Mouse (Mus musculus): ENCODE measurements around the gene Lin7a. TPM values are rescaled to one million over a fixed set of nuclear protein-coding genes. Genes with fewer than 3 reads are reported as not detected.

Lin7a gene
- polyA plus RNA-seq, 1 experiment from 2014 or later: 4.5 TPM

DNA sequence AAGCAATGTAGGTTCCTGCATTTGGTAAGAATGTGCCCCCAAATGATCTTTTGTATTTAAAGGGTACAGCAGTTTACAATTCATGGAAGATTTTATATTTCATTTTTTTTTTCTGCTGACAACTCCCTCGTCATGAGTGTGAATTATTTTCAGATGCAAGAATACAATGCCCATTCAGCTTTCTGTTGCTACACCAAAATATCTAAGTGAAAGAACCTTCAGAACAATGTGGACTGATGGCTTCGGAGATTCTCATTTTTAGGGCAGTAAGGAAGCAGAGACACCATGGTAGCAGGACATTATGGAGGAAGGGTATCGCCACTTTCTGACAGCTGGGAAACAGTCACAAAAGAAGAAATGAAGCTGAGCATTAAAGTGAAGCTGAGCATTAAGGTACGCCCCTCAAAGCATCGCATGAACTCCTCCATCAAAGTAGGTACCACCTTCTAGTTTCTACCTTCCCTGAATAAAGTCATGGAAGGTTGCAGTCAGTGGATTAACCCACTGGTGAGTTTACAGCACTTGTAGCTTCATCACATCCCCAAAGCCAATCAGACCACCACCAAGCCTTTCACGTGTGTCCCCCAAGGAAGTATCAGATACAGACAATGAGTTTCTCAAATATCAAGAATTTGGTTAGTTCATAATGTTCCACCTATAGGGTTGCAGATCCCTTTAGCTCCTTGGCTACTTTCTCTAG lies 16.0 kb upstream of the Lin7a start:
- no peak overlapping the region for H3K9ac ChIP-seq
- no peak overlapping the region for H3K4me3 ChIP-seq
- no peak for ATAC-seq (ENCODE audit: insufficient number of reproducible peaks, insufficient read depth, low FRiP score, low TSS enrichment, low read depth)
- no peak overlapping the region for H3K27ac ChIP-seq
- no peak overlapping the region for H3K4me2 ChIP-seq
- no peaks in the 10 kb centered on the region for H3K9me3 ChIP-seq
- no peaks in the 10 kb centered on the region for H3K4me1 ChIP-seq
- H3K36me3 ChIP-seq: no peaks in the 10 kb centered on the region
- no peaks in the 10 kb centered on the region for H3K27me3 ChIP-seq
- WGBS: 85% methylated on average over 6 of the region's 6 CpGs

DNA sequence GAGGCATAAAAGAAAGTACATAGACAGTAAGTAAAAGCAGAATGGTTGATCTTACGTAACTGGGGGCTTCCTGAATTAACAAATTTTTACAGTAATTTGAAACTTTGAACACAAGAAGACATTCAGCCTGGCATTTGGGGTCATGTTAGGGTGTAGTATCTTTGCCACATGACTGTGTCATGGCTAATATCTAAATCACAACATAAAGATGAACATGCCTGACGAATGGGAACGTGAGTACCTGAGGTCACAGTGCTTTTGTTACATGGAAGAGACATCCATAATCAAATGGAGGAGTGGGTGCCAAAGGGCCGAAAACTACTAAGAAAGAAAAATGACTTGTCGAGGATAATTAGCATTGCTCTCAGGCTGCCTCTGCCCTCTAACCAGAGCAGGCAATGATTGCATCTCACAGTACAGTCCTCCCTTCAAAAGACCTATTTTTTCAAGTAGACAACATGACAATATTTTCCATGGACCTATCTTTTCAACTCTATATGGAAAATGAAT lies 15.0 kb upstream of the Lin7a start:
- no peak for ATAC-seq (ENCODE audit: insufficient number of reproducible peaks, insufficient read depth, low FRiP score, low TSS enrichment, low read depth)

DNA sequence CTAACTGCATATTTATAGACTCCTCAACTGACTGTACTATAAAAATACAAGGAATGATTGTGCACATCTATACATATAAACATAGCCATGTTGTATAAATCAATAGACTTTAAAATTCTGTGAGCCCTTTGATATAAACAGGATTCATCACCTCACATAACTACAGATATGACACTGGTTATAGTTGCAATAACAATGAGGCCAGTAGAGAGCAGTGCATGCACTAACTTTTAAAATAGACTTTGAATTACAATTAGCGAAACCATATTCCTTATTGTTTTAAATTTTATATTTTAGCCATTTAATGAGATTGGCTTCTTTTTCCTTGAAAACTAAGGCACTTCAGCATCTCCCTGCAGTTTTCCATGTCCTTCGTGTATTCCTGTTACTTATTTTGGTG lies 11.1 kb upstream of the Lin7a start:
- H3K4me1 ChIP-seq: no peaks in the 10 kb centered on the region
- H3K9me3 ChIP-seq: no peaks in the 10 kb centered on the region
- H3K36me3 ChIP-seq: no peaks in the 10 kb centered on the region
- no peak overlapping the region for H3K4me2 ChIP-seq
- no peak overlapping the region for H3K4me3 ChIP-seq
- no peak overlapping the region for H3K9ac ChIP-seq
- 75% methylated on average over 2 of the region's 2 CpGs for WGBS
- no peak overlapping the region for H3K27ac ChIP-seq
- ATAC-seq (ENCODE audit: insufficient number of reproducible peaks, insufficient read depth, low FRiP score, low TSS enrichment, low read depth): no peak
- no peaks in the 10 kb centered on the region for H3K27me3 ChIP-seq

More for the DNA sequence above, 15.0 kb upstream of the Lin7a start:
- Histone ChIP-seq H3K27ac (no peak overlapping the region), H3K4me2 (no peak overlapping the region), H3K4me3 (no peak overlapping the region), H3K4me1 (no peaks in the 10 kb centered on the region), H3K36me3 (no peaks in the 10 kb centered on the region), H3K9ac (no peak overlapping the region), H3K9me3 (no peaks in the 10 kb centered on the region), H3K27me3 (no peaks in the 10 kb centered on the region)
- 72% methylated on average over 5 of the region's 5 CpGs for WGBS

DNA sequence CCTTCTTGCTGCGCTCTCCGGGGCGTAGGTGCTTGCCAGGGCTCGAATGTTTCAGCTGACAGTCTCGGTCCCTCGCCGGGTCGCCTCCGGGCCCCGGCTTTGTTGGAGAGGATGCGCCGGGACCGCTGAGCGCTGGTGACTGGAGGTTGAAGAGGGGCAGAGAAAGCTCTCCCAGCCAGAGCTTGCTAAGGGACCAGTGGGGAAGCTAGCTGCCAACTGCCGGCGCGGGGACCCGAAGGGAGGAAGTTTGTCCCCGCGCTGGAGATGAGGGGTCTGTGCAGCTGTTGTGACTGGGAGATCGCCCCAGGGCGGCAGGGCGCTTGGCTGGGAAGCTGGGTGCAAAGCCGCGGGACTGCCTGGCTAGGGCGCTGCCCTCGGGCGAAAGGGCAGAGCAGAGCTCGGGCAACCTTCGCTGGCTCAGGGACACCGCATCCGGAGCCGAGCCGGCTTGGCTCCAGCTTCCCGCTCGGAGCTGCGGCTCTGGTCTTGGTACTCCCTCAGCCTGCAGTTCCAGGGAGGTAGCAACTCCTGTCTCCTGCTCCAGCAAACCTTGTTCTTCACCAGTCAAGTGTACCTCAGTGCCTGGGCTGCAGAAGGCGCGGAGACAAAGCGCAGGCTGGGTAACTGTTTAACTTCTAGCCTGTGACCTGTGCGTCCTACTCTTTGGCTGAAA lies 781 bp downstream of the Lin7a start:
- H3K4me3 ChIP-seq: peak overlapping the region; percentile 71
- H3K27ac ChIP-seq: peak overlapping the region; percentile 22; the same call in 1 of the 2 replicates
- peaks cover 40% of the 10 kb centered on the region for H3K27me3 ChIP-seq
- no peaks in the 10 kb centered on the region for H3K9me3 ChIP-seq
- peak overlapping the region; percentile 76 for H3K9ac ChIP-seq
- H3K36me3 ChIP-seq: no peaks in the 10 kb centered on the region
- peaks cover 7% of the 10 kb centered on the region for H3K4me1 ChIP-seq
- WGBS: under 1% methylated on average over 41 of the region's 41 CpGs
- ATAC-seq (ENCODE audit: insufficient number of reproducible peaks, insufficient read depth, low FRiP score, low TSS enrichment, low read depth): peak; percentile 50; the same call in 1 of the 2 replicates
- H3K4me2 ChIP-seq: peak overlapping the region; percentile 99

DNA sequence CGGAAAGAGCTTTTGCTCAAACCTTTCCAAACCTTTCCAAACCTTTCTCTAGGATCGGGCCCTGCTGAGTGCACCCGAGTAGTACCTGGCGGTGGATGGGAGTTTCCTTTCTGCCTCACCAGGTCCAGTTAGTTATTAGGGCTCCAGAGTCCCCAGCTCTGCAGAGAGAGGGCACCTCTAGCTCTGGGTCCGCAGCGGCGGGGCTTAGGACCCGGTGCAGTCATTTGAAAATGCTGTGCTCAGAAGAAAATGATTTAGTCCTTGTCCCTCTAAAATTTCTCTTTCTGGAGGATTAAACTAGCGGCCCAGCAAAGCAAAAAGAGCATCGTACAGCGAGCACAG lies 1.3 kb downstream of the Lin7a start:
- peaks cover 40% of the 10 kb centered on the region for H3K27me3 ChIP-seq
- peak overlapping the region; percentile 76 for H3K9ac ChIP-seq
- peak overlapping the region; percentile 71 for H3K4me3 ChIP-seq
- H3K36me3 ChIP-seq: no peaks in the 10 kb centered on the region
- peak overlapping the region; percentile 99 for H3K4me2 ChIP-seq
- H3K4me1 ChIP-seq: peaks cover 7% of the 10 kb centered on the region
- no peak overlapping the region for H3K27ac ChIP-seq
- ATAC-seq (ENCODE audit: insufficient number of reproducible peaks, insufficient read depth, low FRiP score, low TSS enrichment, low read depth): no peak
- WGBS: 3% methylated on average over 11 of the region's 11 CpGs
- H3K9me3 ChIP-seq: no peaks in the 10 kb centered on the region

DNA sequence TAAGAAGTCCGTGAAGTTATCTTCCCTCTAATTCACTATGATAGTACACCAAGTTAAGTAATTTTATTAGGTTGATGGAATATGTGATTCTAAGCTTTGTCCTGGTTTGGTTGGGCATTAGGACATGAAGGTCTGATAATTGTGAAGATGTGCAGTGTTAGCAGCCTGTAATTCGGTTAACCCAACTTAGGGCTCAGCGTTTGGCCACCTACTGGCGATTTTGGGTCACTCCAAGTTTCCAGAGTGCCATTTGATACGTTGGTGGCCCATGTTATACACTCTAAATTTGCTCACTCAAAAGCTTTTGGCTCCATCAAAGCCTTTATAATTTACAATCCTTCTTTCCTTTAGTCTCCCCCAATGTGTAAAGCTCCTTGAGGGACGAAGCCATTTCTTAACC lies 2.4 kb downstream of the Lin7a start:
- ATAC-seq (ENCODE audit: insufficient number of reproducible peaks, insufficient read depth, low FRiP score, low TSS enrichment, low read depth): no peak
- WGBS: 46% methylated on average over 6 of the region's 6 CpGs
- H3K4me1 ChIP-seq: peaks cover 7% of the 10 kb centered on the region

DNA sequence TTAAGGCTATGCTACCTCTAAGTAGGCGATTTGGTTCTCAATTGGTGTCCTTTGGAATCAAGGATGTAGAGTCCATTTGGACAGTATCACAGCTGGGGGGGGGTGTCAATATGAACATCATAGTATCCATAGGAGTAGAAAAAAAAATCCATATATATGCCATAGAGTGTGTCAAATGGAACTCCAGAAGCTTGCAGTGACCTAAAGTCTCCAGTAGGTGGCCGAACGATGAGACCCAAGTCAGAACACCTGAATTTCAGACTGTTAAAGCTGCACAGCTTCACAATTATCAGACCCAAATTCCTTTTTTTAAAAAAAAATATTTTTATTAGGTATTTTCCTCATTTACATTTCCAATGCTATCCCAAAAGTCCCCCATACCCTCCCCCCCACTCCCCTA lies 3.3 kb downstream of the Lin7a start:
- ATAC-seq (ENCODE audit: insufficient number of reproducible peaks, insufficient read depth, low FRiP score, low TSS enrichment, low read depth): no peak
- Histone ChIP-seq H3K4me2 (no peak overlapping the region), H3K27me3 (peaks cover 40% of the 10 kb centered on the region), H3K4me1 (peaks cover 7% of the 10 kb centered on the region), H3K9ac (no peak overlapping the region), H3K36me3 (no peaks in the 10 kb centered on the region), H3K9me3 (no peaks in the 10 kb centered on the region), H3K4me3 (no peak overlapping the region), H3K27ac (no peak overlapping the region)
- WGBS: 50% methylated on average over 3 of the region's 3 CpGs

More for the DNA sequence above, 2.4 kb downstream of the Lin7a start:
- Histone ChIP-seq H3K4me2 (no peak overlapping the region), H3K36me3 (no peaks in the 10 kb centered on the region), H3K9me3 (no peaks in the 10 kb centered on the region), H3K27me3 (peaks cover 40% of the 10 kb centered on the region), H3K27ac (no peak overlapping the region), H3K4me3 (no peak overlapping the region), H3K9ac (no peak overlapping the region)

DNA sequence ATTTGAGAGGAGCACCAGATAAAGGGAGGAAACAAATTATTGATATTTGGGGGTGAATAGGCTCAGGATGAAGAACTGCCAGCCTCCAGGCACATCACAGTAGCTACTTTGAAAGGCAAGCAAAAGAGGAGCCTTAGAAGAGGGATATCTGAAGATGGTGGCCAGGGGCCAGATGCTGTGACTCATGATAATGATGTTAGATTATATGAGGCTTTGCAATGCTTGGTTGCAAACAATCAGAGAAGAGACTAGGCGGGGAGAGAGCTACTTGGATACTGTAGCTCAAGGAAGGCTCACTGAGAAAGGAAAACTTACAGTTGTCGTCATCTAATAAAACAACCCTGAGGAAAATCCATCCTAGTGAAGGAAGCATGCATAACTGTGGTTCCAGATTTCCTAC lies 5.2 kb downstream of the Lin7a start:
- H3K4me2 ChIP-seq: no peak overlapping the region
- ATAC-seq (ENCODE audit: insufficient number of reproducible peaks, insufficient read depth, low FRiP score, low TSS enrichment, low read depth): no peak
- WGBS: 84% methylated on average over 2 of the region's 2 CpGs
- peaks cover 26% of the 10 kb centered on the region for H3K27me3 ChIP-seq
- no peak overlapping the region for H3K27ac ChIP-seq
- no peak overlapping the region for H3K4me3 ChIP-seq
- no peaks in the 10 kb centered on the region for H3K9me3 ChIP-seq
- no peak overlapping the region for H3K9ac ChIP-seq
- peaks cover 3% of the 10 kb centered on the region; the same call in 1 of the 2 replicates for H3K4me1 ChIP-seq
- no peaks in the 10 kb centered on the region for H3K36me3 ChIP-seq

DNA sequence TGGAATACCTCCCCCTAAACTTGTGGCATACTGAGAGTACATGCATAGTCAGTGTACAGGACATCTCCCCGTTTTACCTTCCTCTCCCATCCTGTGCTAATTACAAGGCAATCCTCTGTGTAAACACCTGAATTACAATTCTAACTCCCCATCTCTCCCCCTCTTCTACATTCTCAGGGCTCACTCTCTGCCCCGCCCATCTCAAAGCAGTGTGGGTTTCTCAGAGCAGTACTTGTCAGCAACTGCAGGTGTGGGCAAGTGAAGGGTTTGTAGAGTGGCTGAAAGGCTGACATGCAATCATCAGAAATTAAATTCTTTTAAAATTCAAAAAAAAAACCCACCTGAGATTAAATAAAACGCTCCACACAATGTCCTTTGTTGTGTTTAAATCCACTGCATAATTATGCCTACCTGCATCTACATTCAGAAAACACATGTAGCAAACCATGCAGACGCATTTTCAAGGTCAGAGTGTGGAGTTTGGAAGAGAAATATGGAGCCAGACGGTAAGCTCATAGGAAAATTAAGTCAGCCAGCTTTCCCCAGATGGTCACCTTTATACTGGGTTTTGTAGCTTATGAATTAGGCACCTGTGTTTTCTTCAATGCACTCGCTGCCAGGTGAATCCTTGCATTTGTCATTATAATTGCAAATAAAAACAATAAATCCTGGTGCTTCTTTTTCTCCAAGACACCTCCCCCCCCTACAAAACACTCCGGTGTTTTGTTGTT lies 22.6 kb downstream of the Lin7a start:
- WGBS: 59% methylated on average over 7 of the region's 7 CpGs
- Histone ChIP-seq H3K27ac (no peak overlapping the region), H3K36me3 (no peaks in the 10 kb centered on the region), H3K4me2 (no peak overlapping the region), H3K4me1 (no peaks in the 10 kb centered on the region), H3K4me3 (no peak overlapping the region), H3K9me3 (no peaks in the 10 kb centered on the region), H3K9ac (no peak overlapping the region), H3K27me3 (no peaks in the 10 kb centered on the region)
- ATAC-seq (ENCODE audit: insufficient number of reproducible peaks, insufficient read depth, low FRiP score, low TSS enrichment, low read depth): no peak

DNA sequence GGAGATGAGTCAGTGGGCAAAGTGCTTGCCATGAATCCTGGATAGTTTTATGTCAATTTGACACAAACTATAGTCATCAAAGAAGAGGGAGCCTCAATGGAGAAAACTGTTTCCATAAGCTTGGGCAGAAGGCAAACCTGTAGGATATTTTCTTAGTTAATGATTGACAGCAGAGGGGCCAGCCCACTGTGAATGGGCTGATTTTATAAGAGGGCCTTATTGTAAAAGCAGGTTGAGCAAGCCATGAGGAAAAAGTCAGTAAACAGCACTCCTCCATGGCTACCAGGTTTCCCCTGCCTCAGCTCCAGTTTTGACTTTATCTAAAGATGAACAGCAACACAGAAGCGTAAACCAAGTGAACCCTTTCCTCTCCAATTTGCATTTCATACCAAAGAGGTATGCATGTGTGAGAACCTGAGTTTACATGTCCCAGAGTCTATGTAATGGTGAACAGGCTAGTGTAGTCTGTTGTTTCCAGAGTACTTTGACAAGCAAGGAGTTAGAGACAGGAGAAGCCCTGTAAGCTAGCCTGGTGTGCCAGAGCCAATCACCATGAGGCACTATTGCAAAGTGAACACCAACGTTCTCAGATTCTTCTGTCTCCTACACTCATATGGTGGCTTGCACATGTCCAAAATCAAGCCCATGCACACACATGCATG lies 29.2 kb downstream of the Lin7a start:
- Histone ChIP-seq H3K4me3 (no peak overlapping the region), H3K27ac (no peak overlapping the region), H3K27me3 (no peaks in the 10 kb centered on the region), H3K4me1 (no peaks in the 10 kb centered on the region), H3K36me3 (no peaks in the 10 kb centered on the region), H3K9me3 (no peaks in the 10 kb centered on the region), H3K4me2 (no peak overlapping the region), H3K9ac (no peak overlapping the region)
- ATAC-seq (ENCODE audit: insufficient number of reproducible peaks, insufficient read depth, low FRiP score, low TSS enrichment, low read depth): no peak
- 85% methylated on average over 2 of the region's 2 CpGs for WGBS

DNA sequence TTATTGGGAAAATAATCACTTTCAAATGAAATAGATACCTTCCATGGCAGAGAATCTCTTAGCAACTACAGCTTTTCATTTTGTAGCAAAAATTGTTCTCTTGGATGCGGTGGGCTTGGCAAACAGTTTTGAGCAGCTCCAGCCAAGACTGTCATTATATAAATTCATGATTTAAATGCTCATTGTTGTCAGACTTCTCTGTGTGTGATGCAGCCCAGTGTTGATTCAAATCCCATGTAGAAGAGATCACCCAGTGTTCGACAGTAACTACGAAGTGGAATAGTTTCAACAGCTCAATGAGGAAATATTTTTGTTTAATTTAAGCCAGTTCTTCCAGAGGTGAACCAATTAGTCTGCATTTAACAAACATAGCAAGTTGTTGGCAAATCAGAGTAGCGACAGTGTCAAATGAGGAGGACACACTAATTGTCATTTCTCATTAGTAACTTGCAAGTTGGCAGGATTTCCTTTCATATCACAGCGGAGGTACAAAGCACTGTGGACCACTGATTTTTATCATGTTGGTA lies 39.5 kb downstream of the Lin7a start:
- Histone ChIP-seq H3K36me3 (no peaks in the 10 kb centered on the region), H3K9me3 (no peaks in the 10 kb centered on the region), H3K4me3 (no peak overlapping the region), H3K4me1 (no peaks in the 10 kb centered on the region), H3K27ac (no peak overlapping the region), H3K9ac (no peak overlapping the region), H3K27me3 (no peaks in the 10 kb centered on the region), H3K4me2 (no peak overlapping the region)
- 80% methylated on average over 5 of the region's 5 CpGs for WGBS
- no peak for ATAC-seq (ENCODE audit: insufficient number of reproducible peaks, insufficient read depth, low FRiP score, low TSS enrichment, low read depth)
